Mouse (Mus musculus) kidney, adult 2 months (tissue): Measurements from ENCODE around the gene Wdr62.

Experiments used
- CTCF ChIP-seq: fragments of 200-500 bp; conservative IDR thresholded peaks from 2 replicates; pipeline ENCODE4 v1.5.1; 2011; ENCODE audit warnings: low read depth, mild to moderate bottlenecking, control low read depth, low read length, moderate library complexity, mixed read lengths; ENCODE audit not compliant: insufficient read depth, insufficient read length
- POLR2A ChIP-seq: fragments of 200-500 bp; IDR thresholded peaks from one replicate; pipeline ENCODE4 v1.6.1; 2011; ENCODE audit warnings: low read depth, low read length, control low read depth

DNA sequence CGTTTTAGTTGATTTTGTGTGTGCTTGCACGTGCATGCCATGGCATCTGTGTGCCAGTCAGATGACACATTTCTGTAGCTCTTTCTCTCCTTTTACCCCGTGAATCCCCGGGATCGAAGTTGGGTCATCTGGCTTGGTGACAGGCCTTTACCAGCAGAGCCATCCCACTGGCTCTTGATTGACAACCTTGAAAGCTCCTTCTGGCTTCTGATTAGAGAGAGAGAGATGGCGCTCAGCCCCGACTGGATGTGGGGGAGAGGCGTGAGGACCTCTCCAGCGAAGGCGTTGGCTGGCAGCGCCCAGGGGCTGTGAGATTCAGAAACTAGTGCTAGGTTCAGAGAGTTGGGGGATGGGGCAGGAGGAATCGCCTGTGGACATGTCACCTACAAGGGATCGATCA, 13.6 kb upstream of the Wdr62 start:
- TF ChIP-seq CTCF: no peak
- no peak for TF ChIP-seq POLR2A
